Mouse (Mus musculus) fibroblast of lung, adult 2 months (primary cell): Measurements from ENCODE around the gene Kcnma1.
A peak's percentile ranks its signal among the peaks of the same experiment; 100 is the strongest.

ENCODE experiments used
- DNase-seq: peaks from one replicate; pipeline ENCODE4 v3.0.0-alpha.2; 2011; ENCODE audit warnings: low read depth

Gene Kcnma1

GRCm38 (mm10) chr14:23435861-23436260, 578.4 kb downstream of the Kcnma1 start:
- no peak for DNase-seq

- no peak for DNase-seq
Observed at GRCm38 (mm10) chr14:23430006-23430405, 584.3 kb downstream of the Kcnma1 start.

GRCm38 (mm10) chr14:23429043-23429442, 585.2 kb downstream of the Kcnma1 start:
- peak; percentile 47 for DNase-seq

- DNase-seq = no peak
Observed at GRCm38 (mm10) chr14:23422481-23423040, 591.7 kb downstream of the Kcnma1 start.

- DNase-seq = no peak
Observed at GRCm38 (mm10) chr14:23418955-23419354, 595.3 kb downstream of the Kcnma1 start.

- no peak for DNase-seq
Observed at GRCm38 (mm10) chr14:23407051-23407450, 607.2 kb downstream of the Kcnma1 start.

- peak; percentile 66 for DNase-seq
Observed at GRCm38 (mm10) chr14:23400777-23401469, 613.4 kb downstream of the Kcnma1 start.

GRCm38 (mm10) chr14:23397642-23398041, 616.6 kb downstream of the Kcnma1 start:
- DNase-seq = no peak

GRCm38 (mm10) chr14:23391566-23391965, 622.7 kb downstream of the Kcnma1 start:
- DNase-seq = no peak

- DNase-seq = no peak
Observed at GRCm38 (mm10) chr14:23390768-23391167, 623.5 kb downstream of the Kcnma1 start.

- no peak for DNase-seq
Observed at GRCm38 (mm10) chr14:23390161-23390560, 624.1 kb downstream of the Kcnma1 start.

- DNase-seq = no peak
Observed at GRCm38 (mm10) chr14:23386786-23387185, 627.5 kb downstream of the Kcnma1 start.

GRCm38 (mm10) chr14:23385776-23386608, 628.3 kb downstream of the Kcnma1 start:
- DNase-seq = no peak

GRCm38 (mm10) chr14:23378351-23379087, 635.8 kb downstream of the Kcnma1 start:
- DNase-seq = no peak

GRCm38 (mm10) chr14:23372021-23372420, 642.3 kb downstream of the Kcnma1 start:
- no peak for DNase-seq

- no peak for DNase-seq
Observed at GRCm38 (mm10) chr14:23360491-23360995, 653.7 kb downstream of the Kcnma1 start.

- DNase-seq = no peak
Observed at GRCm38 (mm10) chr14:23358776-23359175, 655.5 kb downstream of the Kcnma1 start.

GRCm38 (mm10) chr14:23357529-23358278, 656.6 kb downstream of the Kcnma1 start:
- no peak for DNase-seq

GRCm38 (mm10) chr14:23326786-23327185, 687.5 kb downstream of the Kcnma1 start:
- no peak for DNase-seq

GRCm38 (mm10) chr14:23305288-23305687, 709.0 kb downstream of the Kcnma1 start:
- DNase-seq = no peak

GRCm38 (mm10) chr14:23300443-23300842, 713.8 kb downstream of the Kcnma1 start:
- DNase-seq = no peak
